Mouse (Mus musculus) testis, adult 2 months (tissue): ENCODE data around the gene Fam135a. TPM values are rescaled to one million over a fixed set of nuclear protein-coding genes. Genes with fewer than 3 reads are reported as not detected.

Experiments
- H3K27ac ChIP-seq: fragments of 200-500 bp; 2 replicates; pipeline ENCODE4 v1.5.1; 2012; ENCODE audit warnings: low read depth, low read length; ENCODE audit not compliant: control insufficient read depth, insufficient read depth
- H3K27me3 ChIP-seq: fragments of 200-500 bp; 2 replicates; pipeline ENCODE4 v1.6.1; 2012; ENCODE audit warnings: mild to moderate bottlenecking, low read length, moderate library complexity; ENCODE audit not compliant: control insufficient read depth, insufficient read depth
- H3K36me3 ChIP-seq: fragments of 200-500 bp; 2 replicates; pipeline ENCODE4 v1.6.1; 2012; ENCODE audit warnings: mild to moderate bottlenecking, low read length; ENCODE audit not compliant: control insufficient read depth, insufficient read depth
- H3K4me1 ChIP-seq: fragments of 200-500 bp; 2 replicates; pipeline ENCODE4 v1.6.1; 2012; ENCODE audit warnings: low read length; ENCODE audit not compliant: control insufficient read depth, insufficient read depth
- H3K4me3 ChIP-seq: fragments of 200-500 bp; 2 replicates; pipeline ENCODE4 v1.5.1; 2012; ENCODE audit warnings: low read depth, mild to moderate bottlenecking, low read length, moderate library complexity, mixed read lengths; ENCODE audit not compliant: control insufficient read depth
- CTCF ChIP-seq: fragments of 200-500 bp; IDR thresholded peaks from 2 replicates; pipeline ENCODE4 v1.5.1; 2012; ENCODE audit warnings: low read depth, mild to moderate bottlenecking, inconsistent platforms, low read length, moderate library complexity; ENCODE audit not compliant: control insufficient read depth, insufficient read depth, insufficient replicate concordance
- POLR2A ChIP-seq: fragments of 200-500 bp; IDR thresholded peaks from 2 replicates; pipeline ENCODE4 v1.6.1; 2012; ENCODE audit warnings: low read depth, mild to moderate bottlenecking, inconsistent platforms, low read length, moderate library complexity; ENCODE audit not compliant: control insufficient read depth
- polyA plus RNA-seq: library from polyadenylated mRNA; depleted of rRNA; stranded (reverse); fragments of >200 nt; gene quantifications from 2 replicates; pipeline ENCODE4 v1.2.3, GENCODE M21; 2012

Fam135a gene
- polyA plus RNA-seq, 1 experiment: 40.1 TPM

- no peaks in the 10 kb centered on the region for H3K4me1 ChIP-seq
- no peak for TF ChIP-seq POLR2A
- no peak for TF ChIP-seq CTCF
- H3K4me3 ChIP-seq: no peak overlapping the region
- no peaks in the 10 kb centered on the region for H3K27me3 ChIP-seq
- H3K27ac ChIP-seq: no peak overlapping the region
- H3K36me3 ChIP-seq: no peaks in the 10 kb centered on the region
These were observed 33.4 kb downstream of the Fam135a start for GRCm38 (mm10) chr1:24066706-24067105.

DNA sequence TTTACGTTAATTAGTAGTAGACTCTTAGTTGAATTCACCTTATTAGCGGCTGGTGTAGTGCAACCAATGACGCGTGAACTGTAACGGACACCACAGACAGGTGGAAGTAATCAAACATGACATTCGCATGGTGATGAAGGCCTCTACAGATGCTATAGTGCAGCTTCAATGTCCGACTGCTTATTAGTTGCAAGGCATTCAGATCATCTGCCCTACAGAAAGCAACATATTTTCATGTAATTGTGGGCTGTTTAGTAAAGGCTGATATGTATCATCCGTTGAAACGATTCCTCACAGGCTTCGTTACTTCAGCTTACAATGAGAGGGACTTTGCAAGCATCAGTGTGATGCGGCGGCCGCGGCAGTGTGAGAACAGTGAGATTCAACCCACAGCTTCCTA is 44.4 kb downstream of the Fam135a start:
- H3K36me3 ChIP-seq: peaks cover 3% of the 10 kb centered on the region
- H3K27ac ChIP-seq: no peak overlapping the region
- H3K27me3 ChIP-seq: no peaks in the 10 kb centered on the region
- no peak overlapping the region for H3K4me3 ChIP-seq
- no peak for TF ChIP-seq POLR2A
- no peak for TF ChIP-seq CTCF
- H3K4me1 ChIP-seq: no peaks in the 10 kb centered on the region

DNA sequence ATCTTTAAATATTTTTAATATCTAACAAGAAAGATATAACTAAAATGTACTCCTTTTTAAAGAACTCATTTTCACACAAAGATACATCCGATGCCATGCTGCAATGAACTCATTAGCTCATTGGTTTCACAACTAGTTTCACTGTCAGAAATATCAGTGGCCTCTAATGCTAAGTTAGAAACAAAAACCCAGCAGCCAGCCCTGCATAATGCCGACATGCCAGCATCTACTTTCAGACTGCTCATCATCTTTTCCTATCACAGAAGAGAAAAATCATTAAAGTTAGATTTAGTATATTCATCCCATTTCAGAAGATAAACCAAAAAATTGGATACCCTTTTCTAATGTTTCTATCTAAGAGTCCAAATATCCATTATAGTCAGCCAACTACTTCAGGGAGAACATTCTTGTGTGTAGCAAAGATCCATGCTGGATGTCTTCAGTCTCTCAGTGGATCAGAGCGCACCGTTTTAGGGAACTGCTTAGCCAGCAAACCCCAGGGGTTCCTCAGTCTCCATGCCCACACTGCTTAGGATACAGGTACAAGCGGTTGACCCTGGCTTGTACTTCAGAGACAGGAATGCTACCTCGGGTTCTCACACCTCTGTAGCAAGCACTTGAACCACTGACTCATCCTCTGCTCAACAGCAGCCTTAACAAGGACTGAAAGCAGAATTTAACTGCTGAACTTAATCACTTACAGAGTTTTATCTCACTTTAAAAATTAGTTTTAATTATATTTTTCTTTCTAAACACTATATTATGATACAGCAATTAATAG is 53.2 kb downstream of the Fam135a start:
- Histone ChIP-seq H3K4me1 (no peaks in the 10 kb centered on the region), H3K27ac (no peak overlapping the region), H3K27me3 (no peaks in the 10 kb centered on the region), H3K4me3 (no peak overlapping the region), H3K36me3 (no peaks in the 10 kb centered on the region)
- no peak for TF ChIP-seq POLR2A
- TF ChIP-seq CTCF: no peak

DNA sequence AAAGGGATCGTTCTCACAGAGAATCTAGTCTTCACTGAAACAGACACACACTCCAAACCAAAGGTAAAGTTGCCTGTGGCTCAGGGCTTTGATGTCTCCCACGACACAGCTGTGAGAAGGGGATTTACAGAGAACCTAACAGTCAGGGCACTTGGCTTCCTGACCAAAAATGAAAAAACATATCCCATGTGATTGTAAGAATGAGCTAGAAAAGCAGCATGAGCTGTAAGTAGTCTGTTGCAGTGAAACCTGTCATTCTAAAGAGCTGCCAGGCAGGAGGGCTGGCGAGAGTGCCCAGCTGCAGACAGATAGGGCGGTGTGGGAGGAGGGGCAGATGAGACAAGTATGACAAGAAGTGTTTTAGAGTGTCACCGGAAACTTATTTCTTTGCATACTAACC is 54.5 kb downstream of the Fam135a start:
- H3K36me3 ChIP-seq: no peaks in the 10 kb centered on the region; the same call in 1 of the 2 replicates
- no peak overlapping the region for H3K4me3 ChIP-seq
- no peaks in the 10 kb centered on the region for H3K4me1 ChIP-seq
- peak overlapping the region; percentile 54; the same call in 1 of the 2 replicates for H3K27ac ChIP-seq
- TF ChIP-seq POLR2A (no peak), CTCF (no peak)
- H3K27me3 ChIP-seq: no peaks in the 10 kb centered on the region

DNA sequence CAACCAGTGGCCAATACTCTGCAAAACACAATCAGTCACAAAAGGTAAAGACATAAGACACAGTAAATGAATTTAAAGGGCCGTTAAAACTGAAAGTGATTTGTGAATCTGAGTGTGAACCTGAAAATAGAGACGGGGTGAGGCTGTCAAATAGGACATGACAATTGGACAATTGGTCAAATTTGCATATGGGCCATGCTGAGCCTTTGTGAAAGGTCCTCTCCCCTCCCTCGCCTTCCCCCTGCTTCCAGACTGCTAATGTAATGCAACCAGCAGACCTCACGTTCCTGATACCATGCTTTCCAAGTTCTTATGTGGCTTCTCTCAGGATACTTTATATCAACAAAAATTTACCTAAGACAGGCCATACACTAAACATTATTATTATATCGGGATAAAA is 57.1 kb downstream of the Fam135a start:
- Histone ChIP-seq H3K27ac (no peak overlapping the region), H3K4me1 (no peaks in the 10 kb centered on the region), H3K27me3 (no peaks in the 10 kb centered on the region), H3K36me3 (no peaks in the 10 kb centered on the region; the same call in 1 of the 2 replicates), H3K4me3 (no peak overlapping the region)
- TF ChIP-seq CTCF (no peak), POLR2A (no peak)

DNA sequence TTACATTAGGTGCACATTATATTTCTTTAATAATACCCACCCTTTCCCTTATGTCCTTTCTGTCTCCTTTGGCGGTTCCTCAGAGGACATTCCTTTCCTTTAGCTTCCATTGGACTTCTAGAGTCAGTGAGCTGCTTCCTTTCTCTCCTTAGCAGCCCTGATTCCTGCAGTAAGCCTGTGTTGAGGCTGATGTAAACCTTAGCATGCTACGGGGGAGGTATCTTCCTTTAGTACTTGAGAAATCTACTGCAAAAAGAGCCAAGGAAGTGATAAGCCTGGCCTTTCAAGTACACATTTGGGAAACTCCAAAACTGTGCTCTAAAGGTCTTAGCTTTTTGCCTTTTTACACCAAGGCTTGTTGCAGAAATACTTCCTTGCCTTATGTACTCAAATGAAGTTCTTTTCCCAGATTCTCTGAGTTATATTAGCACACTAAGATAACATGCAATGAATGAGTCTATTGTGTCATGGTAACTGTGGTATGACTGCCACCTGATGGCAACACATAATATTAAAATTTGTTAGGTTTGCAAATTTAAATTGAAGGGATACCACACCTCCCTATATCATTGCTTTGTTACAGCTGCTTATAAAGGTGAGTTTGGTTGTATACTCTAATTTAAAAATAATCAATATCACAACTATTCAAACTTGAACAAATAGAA is 66.2 kb downstream of the Fam135a start:
- H3K4me1 ChIP-seq: no peaks in the 10 kb centered on the region
- TF ChIP-seq CTCF (no peak), POLR2A (no peak)
- no peak overlapping the region for H3K27ac ChIP-seq
- no peak overlapping the region for H3K4me3 ChIP-seq
- no peaks in the 10 kb centered on the region for H3K27me3 ChIP-seq
- no peaks in the 10 kb centered on the region for H3K36me3 ChIP-seq

DNA sequence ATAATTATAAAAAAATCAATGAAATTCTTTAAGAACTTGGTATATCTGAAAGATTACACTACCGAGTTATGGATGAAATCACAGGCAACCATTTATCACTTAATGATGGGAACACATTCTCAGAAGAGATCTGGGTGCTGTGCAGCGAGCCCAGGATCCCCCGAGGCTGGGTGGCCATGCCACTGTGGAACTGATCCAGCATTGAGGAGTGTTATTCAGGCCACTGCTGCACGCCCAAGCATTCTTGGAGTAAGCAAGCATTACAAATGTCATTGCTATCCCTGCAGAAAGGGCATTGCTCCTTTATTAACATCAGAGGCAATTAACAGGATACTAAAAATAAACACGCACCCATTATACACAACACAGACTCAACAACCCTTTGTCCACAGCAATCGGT is 89.3 kb downstream of the Fam135a start:
- Histone ChIP-seq H3K36me3 (no peaks in the 10 kb centered on the region), H3K27me3 (no peaks in the 10 kb centered on the region), H3K4me3 (no peak overlapping the region), H3K4me1 (no peaks in the 10 kb centered on the region; the same call in 1 of the 2 replicates), H3K27ac (no peak overlapping the region)
- TF ChIP-seq POLR2A (no peak), CTCF (no peak)
